11 mouse cellular contexts compared by ENCODE assay signal in genomic region chr17:73066387-73067169, GRCm38 (mm10). TPM values are rescaled to one million over a fixed set of nuclear protein-coding genes. Genes with fewer than 3 reads are reported as not detected.
DNase-seq lines count a peak whose midpoint lies in the region; ATAC-seq and TF ChIP-seq lines count a peak whose summit lies in the region.
"Had no signal": no experiment of that assay in that cellular context is flagged by ENCODE, and none has a peak within 500 bp of the region (broad histone marks: within the 10 kb centered on the region; RNA-seq: fewer than 3 reads in every experiment).

No protein-coding gene starts in this region.

- no peak overlapping the region for H3K4me2 ChIP-seq in liver, postnatal 0 days (ENCODE audit: low read depth, low read length)
- H3K4me2 ChIP-seq: limb, embryonic 12.5 days had no signal

- no peak for TF ChIP-seq CTCF in kidney, adult 2 months (conservative IDR thresholded peaks at IDR 0.05; ENCODE audit: insufficient read depth, insufficient read length, low read depth, low read length)
- no peak for TF ChIP-seq CTCF in liver, postnatal 0 days (IDR thresholded peaks at IDR 0.05; ENCODE audit: low read depth)

- H3K4me3 ChIP-seq in kidney, adult 2 months (ENCODE audit: insufficient read depth, low read depth, low read length) = no peak overlapping the region
- H3K4me3 ChIP-seq in liver, postnatal 0 days (ENCODE audit: low read depth, low read length) = no peak overlapping the region
- H3K4me3 ChIP-seq: layer of hippocampus, adult 2 months; limb, embryonic 12.5 days had no signal

- no peaks in the 10 kb centered on the region for H3K9me3 ChIP-seq in liver, postnatal 0 days (ENCODE audit: low read length)
- H3K9me3 ChIP-seq: limb, embryonic 12.5 days had no signal

- no peak for ATAC-seq in liver, postnatal 0 days

- H3K27me3 ChIP-seq in kidney, adult 2 months (replicated peaks; ENCODE audit: control insufficient read depth, insufficient read depth, low read length) = no peaks in the 10 kb centered on the region
- H3K27me3 ChIP-seq in liver, postnatal 0 days (ENCODE audit: insufficient read depth, low read length) = 0 out of 2 replicates have a peak, but pooled peaks cover 3% of the 10 kb centered on the region
- H3K27me3 ChIP-seq: limb, embryonic 12.5 days had no signal

- DNase-seq in cerebellum, postnatal 10 days = peak; percentile 40 to 52
- no peak for DNase-seq in cerebellum, postnatal 36 days
- DNase-seq in kidney, adult 2 months = no peak
- no peak for DNase-seq in kidney, postnatal 25 days
- DNase-seq in brain, adult 2 months (ENCODE audit: low read depth, low spot score) = peak; percentile 66
- no peak for DNase-seq in liver, postnatal 0 days
- no peak for DNase-seq in c-Kit-positive CD71-positive TER-119-positive erythroid progenitor cells, embryonic 14.5 days (ENCODE audit: low spot score)
- DNase-seq in layer of hippocampus, postnatal 10 days (ENCODE audit: low spot score in 2 of 2) = no peak
- DNase-seq: cerebellum, adult 9-10 months had no signal

- H3K9ac ChIP-seq in liver, postnatal 0 days (replicated peaks) = no peak overlapping the region
- H3K9ac ChIP-seq: limb, embryonic 12.5 days had no signal

- TF ChIP-seq EP300 in liver, postnatal 0 days (IDR thresholded peaks at IDR 0.05; ENCODE audit: low read depth) = no peak

- no peaks in the 10 kb centered on the region for H3K36me3 ChIP-seq in kidney, adult 2 months (ENCODE audit: control insufficient read depth, insufficient read depth, low read length)
- no peaks in the 10 kb centered on the region for H3K36me3 ChIP-seq in liver, postnatal 0 days (replicated peaks; ENCODE audit: insufficient read depth, low read length)
- H3K36me3 ChIP-seq: limb, embryonic 12.5 days had no signal

- H3K27ac ChIP-seq in kidney, adult 2 months (ENCODE audit: insufficient read depth, low read depth, low read length) = 0 out of 2 replicates have a peak overlapping the region, but pooled peaks have one; percentile 14
- H3K27ac ChIP-seq in liver, postnatal 0 days (ENCODE audit: low read depth) = peak overlapping the region; percentile 34
- H3K27ac ChIP-seq: layer of hippocampus, adult 2 months; limb, embryonic 12.5 days had no signal

- no peak for TF ChIP-seq POLR2A in kidney, adult 2 months (IDR thresholded peaks at IDR 0.05; ENCODE audit: low read depth, low read length)

- 65% methylated on average over 9 of the region's 9 CpGs for WGBS in kidney, adult 2 months
- 75% methylated on average over 9 of the region's 9 CpGs for WGBS in liver, postnatal 0 days (ENCODE audit: insufficient replicate concordance)

- 0 out of 2 replicates have a peak, but pooled peaks cover 6% of the 10 kb centered on the region for H3K4me1 ChIP-seq in kidney, adult 2 months (ENCODE audit: control insufficient read depth, insufficient read depth, low read length)
- H3K4me1 ChIP-seq in liver, postnatal 0 days (ENCODE audit: insufficient read depth) = peaks cover 3% of the 10 kb centered on the region; the same call in 1 of the 2 replicates

RNA-seq across cellular contexts. Expression of gene Lclat1, which starts 41.2 kb away (rescaled TPM):
- polyA plus RNA-seq in kidney, adult 2 months (2012; rRNA removed) = 17.3 and 18.8 TPM in 2 replicates
- polyA plus RNA-seq in liver, postnatal 0 days (2015; fragmentation: Nextera tagmentation; extraction: Ambion mirVana) = 2.2 and 2.5 TPM in 2 replicates
- 10 to 100 TPM; 35.5 to 39.9 TPM for total RNA-seq in layer of hippocampus, postnatal 10 days (2021)

Comparison
In these comparisons a context has a peak if more than half of its experiments do, and no peak if none do; other contexts are left out.
1. DNase-seq: peak in cerebellum, postnatal 10 days (2 of 2) and brain, adult 2 months (single experiment); none in cerebellum, postnatal 36 days (0 of 2), kidney, adult 2 months (single experiment), kidney, postnatal 25 days (0 of 2), liver, postnatal 0 days (single experiment), c-Kit-positive CD71-positive TER-119-positive erythroid progenitor cells, embryonic 14.5 days (single experiment) and layer of hippocampus, postnatal 10 days (0 of 2).